Mouse (Mus musculus): ENCODE measurements around the gene Gapdh. TPM values are rescaled to one million over a fixed set of nuclear protein-coding genes. Genes with fewer than 3 reads are reported as not detected.
A peak's percentile ranks its signal among the peaks of the same experiment; 100 is the strongest.

Gene Gapdh
- total and polyA plus RNA-seq, 3 experiments, result 4,018 to 8,318 (median 4,312) TPM

DNA sequence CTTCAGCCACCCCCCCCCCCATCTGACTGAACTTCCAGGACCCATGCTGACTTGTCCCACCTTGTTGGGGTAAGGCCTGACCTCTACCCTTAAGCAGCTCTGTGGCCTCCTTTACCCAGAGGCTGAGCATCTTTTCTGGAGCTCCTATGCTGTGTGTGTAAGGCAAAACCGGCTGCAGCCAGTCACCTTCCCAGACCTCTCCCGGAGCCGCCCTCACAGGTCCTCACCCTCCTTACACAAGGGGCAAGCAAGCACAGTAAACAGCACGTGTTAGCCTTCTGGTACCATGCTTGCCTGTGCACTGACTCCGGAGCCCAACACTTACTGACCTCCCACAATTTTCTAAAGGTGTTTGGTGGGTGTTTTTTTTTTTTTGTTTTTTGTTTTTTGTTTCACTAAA is 9.2 kb upstream of the Gapdh start:
- no peak for DNase-seq
- intact Hi-C loops (cut with DNase I), result no loop called here
- Histone ChIP-seq H3K4me1 (ENCODE audit: control insufficient read depth, insufficient read depth, low read length) (no peaks in the 10 kb centered on the region), H3K4me3 (no peak overlapping the region), H3K9ac (ENCODE audit: low read depth, low read length) (no peak overlapping the region), H3K27me3 (ENCODE audit: control insufficient read depth, insufficient read depth, low read length) (no peaks in the 10 kb centered on the region), H3K36me3 (ENCODE audit: control insufficient read depth, insufficient read depth, low read length) (no peaks in the 10 kb centered on the region), H3K27ac (no peak overlapping the region), H3K79me2 (replicated peaks; ENCODE audit: control insufficient read depth, insufficient read depth, low read length) (no peaks in the 10 kb centered on the region)
- TF ChIP-seq POLR2A (IDR thresholded peaks at IDR 0.05; ENCODE audit: insufficient read depth, low read depth, low read length), result no peak
- no peak for TF ChIP-seq CTCF (IDR thresholded peaks at IDR 0.05)
- TF ChIP-seq EP300 (IDR thresholded peaks at IDR 0.05; ENCODE audit: insufficient read depth, low read depth, low read length), result no peak
- 93% methylated on average over 5 of the region's 5 CpGs for WGBS

DNA sequence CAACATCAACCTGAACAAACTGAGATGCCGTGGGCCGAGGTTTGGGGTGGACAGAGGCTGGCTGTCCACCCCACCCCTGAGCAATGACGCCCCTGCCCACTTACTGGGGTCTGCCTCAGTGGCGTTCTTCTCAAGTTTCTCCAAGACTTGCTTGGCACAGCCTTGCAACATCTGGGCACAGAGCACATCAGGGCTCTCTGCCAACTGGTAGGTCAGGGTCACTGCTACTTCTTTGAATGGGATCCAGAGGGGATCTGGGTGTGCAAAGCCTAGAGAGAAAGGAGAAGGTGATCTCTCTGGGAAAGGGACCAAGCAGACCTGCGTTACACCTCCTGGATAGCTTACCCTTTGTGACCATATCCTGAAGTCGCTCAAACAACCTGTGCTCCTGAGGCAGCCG is 7.0 kb upstream of the Gapdh start:
- TF ChIP-seq CTCF (IDR thresholded peaks at IDR 0.05) (no peak), POLR2A (IDR thresholded peaks at IDR 0.05; ENCODE audit: insufficient read depth, low read depth, low read length) (no peak), EP300 (IDR thresholded peaks at IDR 0.05; ENCODE audit: insufficient read depth, low read depth, low read length) (no peak)
- no peak overlapping the region for H3K27ac ChIP-seq
- DNase-seq, result no peak
- intact Hi-C loops (cut with DNase I), result loop anchor here (5.0 kb wide), 1 partner anchor 126 kb away; the partner anchor contains the start of gene Acrbp
- no peaks in the 10 kb centered on the region for H3K36me3 ChIP-seq (ENCODE audit: control insufficient read depth, insufficient read depth, low read length)
- H3K79me2 ChIP-seq (replicated peaks; ENCODE audit: control insufficient read depth, insufficient read depth, low read length), result no peaks in the 10 kb centered on the region
- H3K4me1 ChIP-seq (ENCODE audit: control insufficient read depth, insufficient read depth, low read length), result no peaks in the 10 kb centered on the region
- H3K27me3 ChIP-seq (ENCODE audit: control insufficient read depth, insufficient read depth, low read length), result no peaks in the 10 kb centered on the region
- WGBS, result 89% methylated on average over 7 of the region's 7 CpGs
- no peak overlapping the region for H3K4me3 ChIP-seq
- no peak overlapping the region for H3K9ac ChIP-seq (ENCODE audit: low read depth, low read length)

DNA sequence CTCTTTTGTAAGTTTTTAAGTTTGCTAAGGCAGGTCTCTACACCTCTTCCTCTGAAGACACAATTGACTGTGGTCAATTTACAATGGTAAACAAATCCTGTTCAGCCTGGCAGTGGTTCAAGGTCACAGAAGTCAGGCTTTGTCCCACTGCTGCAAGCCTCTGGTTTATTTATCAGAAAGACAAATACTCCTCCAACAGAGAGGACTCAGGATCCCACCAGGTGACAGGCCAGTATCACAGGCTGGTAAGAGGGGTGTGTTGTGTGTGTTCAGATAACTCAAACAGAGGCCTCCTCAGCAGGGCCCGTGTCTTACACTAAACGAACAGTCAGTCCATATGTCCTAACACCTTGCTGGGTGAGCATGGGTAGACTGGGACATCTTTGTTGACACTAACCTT is 6.2 kb upstream of the Gapdh start:
- H3K9ac ChIP-seq (ENCODE audit: low read depth, low read length), result no peak overlapping the region
- WGBS, result 42% methylated on average over 2 of the region's 2 CpGs
- H3K79me2 ChIP-seq (replicated peaks; ENCODE audit: control insufficient read depth, insufficient read depth, low read length), result no peaks in the 10 kb centered on the region
- H3K36me3 ChIP-seq (ENCODE audit: control insufficient read depth, insufficient read depth, low read length), result no peaks in the 10 kb centered on the region
- no peak overlapping the region for H3K27ac ChIP-seq
- H3K4me1 ChIP-seq (ENCODE audit: control insufficient read depth, insufficient read depth, low read length), result no peaks in the 10 kb centered on the region
- TF ChIP-seq CTCF (IDR thresholded peaks at IDR 0.05), result no peak
- TF ChIP-seq POLR2A (IDR thresholded peaks at IDR 0.05; ENCODE audit: insufficient read depth, low read depth, low read length), result no peak
- no peak for TF ChIP-seq EP300 (IDR thresholded peaks at IDR 0.05; ENCODE audit: insufficient read depth, low read depth, low read length)
- no peak overlapping the region for H3K4me3 ChIP-seq
- no peak for DNase-seq
- intact Hi-C loops (cut with DNase I), result loop anchor here (5.0 kb wide), 1 partner anchor 125 kb away; the partner anchor contains the start of gene Acrbp
- no peaks in the 10 kb centered on the region for H3K27me3 ChIP-seq (ENCODE audit: control insufficient read depth, insufficient read depth, low read length)

DNA sequence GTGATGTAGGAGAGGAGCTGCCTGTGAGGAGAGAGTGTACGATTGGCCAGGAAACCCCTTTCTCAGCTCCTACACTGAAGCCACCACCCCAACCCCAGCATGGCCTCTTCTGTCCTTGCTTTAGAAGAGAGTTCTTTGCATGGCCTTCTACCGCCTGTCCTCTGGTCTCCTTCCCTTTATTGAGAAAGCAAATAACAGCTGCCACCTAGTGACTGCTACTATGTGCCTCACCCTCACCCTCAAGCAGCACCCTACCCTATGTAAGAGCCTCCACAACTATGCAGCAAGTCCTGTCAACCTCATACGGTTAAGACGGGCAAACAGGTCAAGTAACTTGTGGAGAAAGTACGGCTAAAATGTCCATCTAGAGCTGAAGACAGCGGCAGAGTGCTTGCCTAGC is 3.9 kb upstream of the Gapdh start:
- Histone ChIP-seq H3K79me2 (replicated peaks; ENCODE audit: control insufficient read depth, insufficient read depth, low read length) (no peaks in the 10 kb centered on the region; the same call in 1 of the 2 replicates), H3K9ac (ENCODE audit: low read depth, low read length) (no peak overlapping the region), H3K27me3 (ENCODE audit: control insufficient read depth, insufficient read depth, low read length) (no peaks in the 10 kb centered on the region), H3K4me1 (ENCODE audit: control insufficient read depth, insufficient read depth, low read length) (peaks cover 3% of the 10 kb centered on the region; the same call in 1 of the 2 replicates), H3K27ac (peak overlapping the region; percentile 45), H3K36me3 (ENCODE audit: control insufficient read depth, insufficient read depth, low read length) (no peaks in the 10 kb centered on the region), H3K4me3 (no peak overlapping the region)
- DNase-seq, result no peak
- TF ChIP-seq EP300 (IDR thresholded peaks at IDR 0.05; ENCODE audit: insufficient read depth, low read depth, low read length), result 0 out of 2 replicates have a peak, but pooled peaks have one; percentile 11
- TF ChIP-seq POLR2A (IDR thresholded peaks at IDR 0.05; ENCODE audit: insufficient read depth, low read depth, low read length), result no peak
- TF ChIP-seq CTCF (IDR thresholded peaks at IDR 0.05), result peak; percentile 59
- intact Hi-C loops (cut with DNase I), result loop anchor here (2.0 to 5.0 kb wide), 2 partner anchors 21 to 123 kb away; partner anchors contain the start of genes Acrbp, Mrpl51 and Ncapd2
- whole genome bisulfite sequencing, result 75% methylated on average over 6 of the region's 6 CpGs

DNA sequence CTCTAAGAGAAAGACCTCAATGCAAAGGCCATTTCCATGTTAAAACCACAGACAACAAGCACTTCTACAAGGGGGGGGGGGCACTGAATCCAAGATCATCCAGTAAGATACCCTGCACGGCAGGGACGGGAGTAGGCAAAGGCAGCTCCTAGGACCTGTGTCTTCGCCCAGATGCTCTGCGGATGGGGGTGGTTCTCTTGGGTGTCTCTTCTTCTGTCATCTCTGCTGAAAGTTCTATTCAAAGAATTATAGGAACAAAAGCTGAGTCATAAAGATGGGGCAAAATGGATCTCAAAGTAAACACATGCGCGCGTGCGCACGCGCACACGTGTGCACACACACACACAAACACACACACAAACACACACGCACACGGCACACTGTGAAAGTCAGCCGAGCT is 1.8 kb upstream of the Gapdh start:
- no peak overlapping the region; the same call in 1 of the 2 replicates for H3K27ac ChIP-seq
- no peak overlapping the region for H3K4me3 ChIP-seq
- no peak for TF ChIP-seq POLR2A (IDR thresholded peaks at IDR 0.05; ENCODE audit: insufficient read depth, low read depth, low read length)
- no peak for TF ChIP-seq EP300 (IDR thresholded peaks at IDR 0.05; ENCODE audit: insufficient read depth, low read depth, low read length)
- no peak for TF ChIP-seq CTCF (IDR thresholded peaks at IDR 0.05)
- WGBS, result 92% methylated on average over 14 of the region's 14 CpGs
- 0 out of 2 replicates have a peak, but pooled peaks cover 3% of the 10 kb centered on the region for H3K36me3 ChIP-seq (ENCODE audit: control insufficient read depth, insufficient read depth, low read length)
- DNase-seq, result no peak
- no peaks in the 10 kb centered on the region; the same call in 1 of the 2 replicates for H3K79me2 ChIP-seq (replicated peaks; ENCODE audit: control insufficient read depth, insufficient read depth, low read length)
- no peak overlapping the region for H3K9ac ChIP-seq (ENCODE audit: low read depth, low read length)
- intact Hi-C loops (cut with DNase I), result loop anchor here (5.0 to 10.0 kb wide), 2 partner anchors 47 to 104 kb away; partner anchors contain the start of gene Vamp1
- H3K27me3 ChIP-seq (ENCODE audit: control insufficient read depth, insufficient read depth, low read length), result no peaks in the 10 kb centered on the region
- H3K4me1 ChIP-seq (ENCODE audit: control insufficient read depth, insufficient read depth, low read length), result peaks cover 4% of the 10 kb centered on the region

Measured in heart, adult 2 months (tissue).